Mouse (Mus musculus) liver, embryonic 14.5 days (tissue): ENCODE results near the gene Tnrc6c.

Source experiments
- CTCF ChIP-seq: IDR thresholded peaks from 2 replicates; pipeline ENCODE4 v1.5.1; 2016; ENCODE audit warnings: antibody characterized with exemption, low read depth, control low read depth
- EP300 ChIP-seq: IDR thresholded peaks from 2 replicates; pipeline ENCODE4 v1.6.1; 2016; ENCODE audit warnings: antibody characterized with exemption, low read depth

DNA sequence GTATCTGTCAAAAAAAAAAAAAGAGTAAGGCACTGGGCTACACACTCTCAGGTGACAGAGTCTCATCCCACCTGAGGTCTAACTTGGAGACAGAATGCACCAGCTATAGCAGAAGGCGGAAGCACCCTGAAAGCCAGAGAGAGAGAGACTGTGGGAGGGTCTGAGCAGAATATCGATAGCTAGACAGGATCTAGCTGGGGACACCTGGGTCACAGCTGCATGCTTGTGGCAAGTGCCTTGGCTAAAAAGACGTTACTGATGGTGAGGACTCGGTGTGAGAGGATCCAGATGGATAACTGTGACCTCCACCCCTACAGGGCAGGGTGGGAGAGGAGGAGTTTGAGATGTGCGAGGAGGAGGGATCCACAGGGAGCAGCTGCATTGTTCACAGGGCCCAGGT is 142.9 kb downstream of the Tnrc6c start:
- TF ChIP-seq CTCF (no peak), EP300 (no peak)
